In the genomic region with DNA sequence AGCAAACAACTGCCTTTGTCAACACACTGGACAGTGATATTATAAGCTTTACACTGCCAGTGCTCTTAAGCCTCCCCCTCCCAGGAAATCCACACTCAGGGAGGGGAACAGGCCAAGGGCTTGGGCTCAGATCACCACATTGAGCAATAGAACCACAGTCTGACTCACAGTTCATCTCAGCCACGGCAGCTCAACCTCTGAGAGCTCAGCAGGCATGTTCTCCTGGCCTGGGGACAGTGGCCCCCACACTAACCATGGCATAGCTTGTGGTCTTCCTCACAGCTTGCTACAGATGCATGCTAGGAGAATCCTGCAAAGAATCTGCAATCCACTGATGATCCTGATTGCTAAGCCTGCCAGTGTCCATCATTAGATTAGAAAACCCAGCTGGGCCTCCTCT, we compare ENCODE assay signal across 34 mouse cellular contexts. TPM values are rescaled to one million over a fixed set of nuclear protein-coding genes. Genes with fewer than 3 reads are reported as not detected.
"Had no signal": no experiment of that assay in that cellular context is flagged by ENCODE, and none has a peak within 500 bp of the region (broad histone marks: within the 10 kb centered on the region; RNA-seq: fewer than 3 reads in every experiment).

No protein-coding gene starts in this region.

RNA-seq across cellular contexts. Expression of a gene that starts 47.5 kb away (rescaled TPM):
- total RNA-seq: gastrocnemius, adult 18-20 months; gastrocnemius, adult 8-10 months; gastrocnemius, postnatal 14 days; gastrocnemius, postnatal 36 days; heart, adult 18-20 months; heart, adult 8-10 months; heart, postnatal 10 days; heart, postnatal 25 days; heart, postnatal 4 days; layer of hippocampus, adult 2 months; layer of hippocampus, postnatal 10 days; layer of hippocampus, postnatal 25 days; left cerebral cortex, adult 2 months; left cerebral cortex, postnatal 14 days; left cerebral cortex, postnatal 36 days; liver, adult 2 months had no signal
- polyA plus RNA-seq: gonadal fat pad, adult 2 months; heart, embryonic 10.5 days; heart, embryonic 12.5 days; heart, embryonic 14.5 days; heart, embryonic 16.5 days; hindbrain, embryonic 10.5 days; hindbrain, embryonic 12.5 days; hindbrain, embryonic 14.5 days; hindbrain, embryonic 16.5 days; inflammation-experienced regulatory T-cells, adult 6 months; intestine, embryonic 15.5 days; intestine, postnatal 0 days; kidney, embryonic 14.5 days; kidney, embryonic 16.5 days; limb, embryonic 10.5 days; limb, embryonic 12.5 days; limb, embryonic 14.5 days; liver, adult 2 months; liver, embryonic 12.5 days had no signal

RNA-seq across cellular contexts. Expression of a gene that starts 49.6 kb away (rescaled TPM):
- total RNA-seq: gastrocnemius, adult 18-20 months; gastrocnemius, adult 8-10 months; gastrocnemius, postnatal 14 days; gastrocnemius, postnatal 36 days; heart, postnatal 10 days; heart, postnatal 25 days; heart, postnatal 4 days; layer of hippocampus, adult 2 months; layer of hippocampus, postnatal 10 days; left cerebral cortex, adult 2 months; left cerebral cortex, postnatal 14 days; left cerebral cortex, postnatal 36 days; liver, adult 2 months had no signal
- polyA plus RNA-seq: gonadal fat pad, adult 2 months; heart, embryonic 12.5 days; heart, embryonic 14.5 days; hindbrain, embryonic 10.5 days; hindbrain, embryonic 12.5 days; hindbrain, embryonic 14.5 days; hindbrain, embryonic 16.5 days; intestine, embryonic 15.5 days; intestine, postnatal 0 days; kidney, embryonic 14.5 days; kidney, embryonic 16.5 days; limb, embryonic 10.5 days; limb, embryonic 12.5 days; liver, adult 2 months had no signal
